ENCODE assay signal across 10 mouse cellular contexts in genomic region chr6:17177153-17177552, GRCm38 (mm10).
DNase-seq lines count a peak whose midpoint lies in the region; TF ChIP-seq lines count a peak whose summit lies in the region.
"Had no signal": no experiment of that assay in that cellular context is flagged by ENCODE, and none has a peak within 500 bp of the region (broad histone marks: within the 10 kb centered on the region; RNA-seq: fewer than 3 reads in every experiment).

No protein-coding gene starts in this region.

- H3K79me2 ChIP-seq in liver, adult 2 months (ENCODE audit: control insufficient read depth, insufficient read depth, low read length) = no peaks in the 10 kb centered on the region

- no peaks in the 10 kb centered on the region for H3K27me3 ChIP-seq in liver, adult 2 months (ENCODE audit: control insufficient read depth, insufficient read depth, low read length)
- H3K27me3 ChIP-seq in cerebellum, adult 2 months (ENCODE audit: control insufficient read depth, insufficient read depth, low read length) = no peaks in the 10 kb centered on the region
- H3K27me3 ChIP-seq: liver, embryonic 15.5 days had no signal

- 68% methylated on average over 7 of the region's 7 CpGs for WGBS in liver, adult 2 months
- 72% methylated on average over 7 of the region's 7 CpGs for WGBS in cerebellum, adult 2 months

- peaks cover 4% of the 10 kb centered on the region for H3K4me1 ChIP-seq in liver, adult 2 months (ENCODE audit: control insufficient read depth, insufficient read depth, low read length)
- no peaks in the 10 kb centered on the region for H3K4me1 ChIP-seq in cerebellum, adult 2 months (ENCODE audit: control insufficient read depth, insufficient read depth, low read length)
- H3K4me1 ChIP-seq: liver, embryonic 15.5 days had no signal

- TF ChIP-seq CTCF in liver, adult 2 months (IDR thresholded peaks at IDR 0.05; ENCODE audit: low read depth, low read length) = no peak
- no peak for TF ChIP-seq CTCF in cerebellum, adult 2 months (IDR thresholded peaks at IDR 0.05; ENCODE audit: borderline replicate concordance, insufficient read depth, low read depth, low read length)

- TF ChIP-seq POLR2A in liver, adult 2 months (IDR thresholded peaks at IDR 0.05; ENCODE audit: extremely low read depth, insufficient read depth, low read length) = no peak
- TF ChIP-seq POLR2A in cerebellum, adult 2 months (IDR thresholded peaks at IDR 0.05; ENCODE audit: borderline replicate concordance, insufficient read depth, low read length) = no peak

- no peak overlapping the region for H3K9ac ChIP-seq in liver, adult 2 months (ENCODE audit: low read depth, low read length)
- H3K9ac ChIP-seq: liver, embryonic 15.5 days had no signal

- no peaks in the 10 kb centered on the region for H3K36me3 ChIP-seq in liver, adult 2 months (ENCODE audit: control insufficient read depth, insufficient read depth, low read length)
- H3K36me3 ChIP-seq: liver, embryonic 15.5 days had no signal

- H3K4me3 ChIP-seq in liver, adult 2 months (ENCODE audit: insufficient read depth, low read depth, low read length) = no peak overlapping the region
- no peak overlapping the region for H3K4me3 ChIP-seq in cerebellum, adult 2 months (replicated peaks; ENCODE audit: insufficient read depth, low read depth, low read length)
- H3K4me3 ChIP-seq: liver, embryonic 15.5 days had no signal

- peak overlapping the region; percentile 40; the same call in 1 of the 2 replicates for H3K27ac ChIP-seq in liver, adult 2 months (replicated peaks; ENCODE audit: insufficient read depth, low read depth, low read length)
- H3K27ac ChIP-seq in cerebellum, adult 2 months (ENCODE audit: insufficient read depth, low read length) = no peak overlapping the region
- H3K27ac ChIP-seq: liver, embryonic 15.5 days had no signal

- DNase-seq in liver, adult 2 months (ENCODE audit: extremely low read depth, low read depth, low spot score) = peak; percentile 46
- no peak for DNase-seq in liver
- DNase-seq in heart, adult 9 months (ENCODE audit: low spot score in 2 of 2) = peak; percentile 76 to 82
- peak; percentile 47 for DNase-seq in kidney, postnatal 10 days
- DNase-seq in skeletal muscle tissue, adult 2 months (ENCODE audit: low read depth, low spot score) = peak; percentile 68
- DNase-seq in right cerebral cortex, adult 18-20 months = no peak
- no peak for DNase-seq in urinary bladder, postnatal 10 days (ENCODE audit: low spot score)
- no peak for DNase-seq in cerebellum, adult 2 months
- DNase-seq: embryo, embryonic 11 days had no signal

Comparison
In these comparisons a context has a peak if more than half of its experiments do, and no peak if none do; other contexts are left out.
1. DNase-seq: peak in liver, adult 2 months (single experiment), heart, adult 9 months (2 of 2), kidney, postnatal 10 days (single experiment) and skeletal muscle tissue, adult 2 months (single experiment); none in liver (single experiment), right cerebral cortex, adult 18-20 months (single experiment), urinary bladder, postnatal 10 days (single experiment) and cerebellum, adult 2 months (0 of 2).